Mouse (Mus musculus) liver, embryonic 14.5 days (tissue): ENCODE results near the gene Mlf2.

ENCODE experiments used
- CTCF ChIP-seq: IDR thresholded peaks from 2 replicates; pipeline ENCODE4 v1.5.1; 2016; ENCODE audit warnings: antibody characterized with exemption, low read depth, control low read depth
- EP300 ChIP-seq: IDR thresholded peaks from 2 replicates; pipeline ENCODE4 v1.6.1; 2016; ENCODE audit warnings: antibody characterized with exemption, low read depth

GRCm38 (mm10) chr6:124937493-124937892, 6.3 kb downstream of the Mlf2 start:
- TF ChIP-seq EP300 (no peak), CTCF (no peak)
